Mouse (Mus musculus) forebrain, embryonic 12.5 days (tissue): ENCODE measurements at regions not wholly inside any gene's neighbourhood (a gene's known extent, or its start where the extent isn't known, plus 50 kb on each side); places are given as distances from the start of the nearest gene placed in this dataset.
"Not testable (repeated sequence)": the region's sequence is repeated elsewhere in the genome, so short reads cannot be mapped to it uniquely, and the experiment has no call there.

Experiments used
- ATAC-seq: fragments of 200-750 bp; cut with Nextera tagmentation; 2 replicates; pipeline ENCODE4 v1.8.0; 2017; ENCODE audit warnings: moderate TSS enrichment; ENCODE audit not compliant: low FRiP score
- H3K27ac ChIP-seq: fragments of 300-500 bp; sonication (generic); 2 replicates; pipeline ENCODE4 v1.5.1; 2016; ENCODE audit warnings: mild to moderate bottlenecking
- H3K27me3 ChIP-seq: fragments of 300-500 bp; sonication (generic); 2 replicates; pipeline ENCODE4 v1.6.1; 2016; ENCODE audit warnings: mild to moderate bottlenecking
- H3K36me3 ChIP-seq: fragments of 300-500 bp; sonication (generic); replicated peaks from 2 replicates; pipeline ENCODE4 v1.6.1; 2016; ENCODE audit warnings: mild to moderate bottlenecking
- H3K4me1 ChIP-seq: fragments of 300-500 bp; sonication (generic); 2 replicates; pipeline ENCODE4 v1.6.1; 2016
- H3K4me2 ChIP-seq: fragments of 300-500 bp; sonication (generic); 2 replicates; pipeline ENCODE4 v1.6.1; 2016; ENCODE audit warnings: mild to moderate bottlenecking, moderate library complexity
- H3K4me3 ChIP-seq: fragments of 300-500 bp; sonication (generic); replicated peaks from 2 replicates; pipeline ENCODE4 v1.5.1; 2016; ENCODE audit warnings: mild to moderate bottlenecking
- H3K9ac ChIP-seq: fragments of 300-500 bp; sonication (generic); 2 replicates; pipeline ENCODE4 v1.6.1; 2016; ENCODE audit warnings: mild to moderate bottlenecking
- H3K9me3 ChIP-seq: fragments of 300-500 bp; sonication (generic); 2 replicates; pipeline ENCODE4 v1.6.1; 2016
- WGBS: fragments of 180-500 bp; shearing (Covaris S2); methylation state at CpG from one replicate; pipeline ENCODE4 v1.1.7; 2016; 5-methylcytosine and 5-hydroxymethylcytosine counted together

DNA sequence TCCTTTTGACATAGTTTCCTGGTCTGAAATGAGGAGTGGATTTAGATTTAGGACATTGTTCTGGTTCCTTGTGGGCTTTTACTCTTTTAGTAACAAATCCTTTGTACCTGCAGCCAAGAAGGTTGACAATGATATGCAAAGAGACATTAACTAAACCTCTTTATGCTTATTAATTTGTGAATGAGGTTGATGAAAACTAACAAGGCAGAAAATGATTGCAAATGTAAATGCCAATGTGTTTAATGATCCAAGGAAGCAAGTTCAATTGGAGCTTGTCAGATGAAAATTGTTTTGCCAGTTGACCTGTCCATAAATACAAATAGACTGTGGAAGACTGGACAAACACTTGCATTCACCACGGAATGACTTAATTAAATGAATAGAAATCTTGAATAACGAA is 751.6 kb downstream of the Kcna4 start:
- ATAC-seq = no peak
- Histone ChIP-seq H3K9me3 (no peaks in the 10 kb centered on the region), H3K4me2 (no peak overlapping the region), H3K27me3 (no peaks in the 10 kb centered on the region), H3K4me3 (no peak overlapping the region), H3K9ac (no peak overlapping the region), H3K4me1 (no peaks in the 10 kb centered on the region), H3K36me3 (no peaks in the 10 kb centered on the region), H3K27ac (no peak overlapping the region)
- WGBS = 79% methylated on average over 2 of the region's 2 CpGs

DNA sequence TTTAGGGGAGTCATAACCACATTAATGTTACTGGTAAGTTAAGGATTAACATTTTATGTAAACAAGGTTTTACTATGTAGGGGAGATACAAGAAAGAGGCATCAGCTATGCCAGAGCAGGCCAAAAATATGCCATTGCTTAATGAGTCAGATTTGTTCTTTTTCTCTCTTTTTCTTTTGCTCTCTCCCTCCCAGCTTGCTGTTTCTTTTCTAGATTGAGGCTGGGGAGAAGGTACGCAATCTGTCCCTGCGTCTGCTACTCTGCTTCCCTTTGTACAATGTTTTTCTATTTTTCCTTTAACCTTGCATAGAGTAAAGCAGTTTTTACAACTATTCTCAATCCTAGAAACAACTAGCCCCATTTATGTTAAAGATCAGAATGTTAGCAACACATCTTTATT is 754.4 kb downstream of the Kcna4 start:
- 86% methylated on average over 2 of the region's 2 CpGs for WGBS
- ATAC-seq = no peak
- no peaks in the 10 kb centered on the region for H3K27me3 ChIP-seq
- no peak overlapping the region for H3K9ac ChIP-seq
- no peak overlapping the region for H3K4me2 ChIP-seq
- no peaks in the 10 kb centered on the region for H3K4me1 ChIP-seq
- H3K27ac ChIP-seq = no peak overlapping the region
- H3K36me3 ChIP-seq = no peaks in the 10 kb centered on the region
- no peak overlapping the region for H3K4me3 ChIP-seq
- H3K9me3 ChIP-seq = no peaks in the 10 kb centered on the region

DNA sequence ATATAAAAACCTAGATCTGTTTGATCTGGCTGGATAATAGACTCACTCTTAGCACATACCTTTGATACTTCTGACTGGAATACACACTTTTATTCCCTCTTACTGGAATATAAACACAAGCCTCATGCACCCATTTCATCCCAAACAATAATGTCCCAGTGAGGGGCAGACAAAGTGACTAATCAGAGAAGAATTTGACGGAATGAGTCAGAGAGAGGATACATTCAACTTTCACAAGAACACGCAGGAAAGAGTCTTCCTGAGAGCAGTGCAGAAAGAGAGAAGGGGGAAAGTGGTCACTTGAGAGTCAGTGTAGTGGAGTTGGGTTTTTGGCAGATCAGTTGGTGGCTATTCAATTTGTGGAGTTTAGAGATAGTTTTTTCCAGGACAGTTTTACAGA is 755.6 kb downstream of the Kcna4 start:
- ATAC-seq = no peak
- Histone ChIP-seq H3K4me3 (no peak overlapping the region), H3K9ac (no peak overlapping the region), H3K4me1 (no peaks in the 10 kb centered on the region), H3K27ac (no peak overlapping the region), H3K4me2 (no peak overlapping the region), H3K9me3 (no peaks in the 10 kb centered on the region), H3K36me3 (no peaks in the 10 kb centered on the region), H3K27me3 (no peaks in the 10 kb centered on the region)
- WGBS = 80% methylated on average over 2 of the region's 2 CpGs

DNA sequence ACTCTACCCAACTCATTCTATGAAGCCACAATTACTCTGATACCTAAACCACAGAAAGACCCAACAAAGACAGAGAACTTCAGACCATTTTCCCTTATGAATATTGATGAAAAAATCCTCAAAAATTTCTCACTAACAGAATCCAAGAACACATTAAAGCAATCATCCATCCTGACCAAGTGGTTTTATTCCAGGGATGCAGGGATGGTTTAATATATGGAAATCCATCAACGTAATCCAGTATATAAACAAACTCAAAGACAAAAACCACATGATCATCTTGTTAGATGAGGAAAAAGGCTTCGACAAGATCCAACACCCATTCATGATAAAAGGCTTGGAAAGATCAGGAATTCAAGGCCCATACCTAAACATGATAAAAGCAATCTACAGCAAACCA is 772.3 kb downstream of the Kcna4 start:
- H3K4me2 ChIP-seq, ATAC-seq, H3K27ac ChIP-seq, H3K27me3 ChIP-seq, H3K4me1 ChIP-seq, H3K9me3 ChIP-seq, H3K9ac ChIP-seq, H3K36me3 ChIP-seq, H3K4me3 ChIP-seq: not testable (repeated sequence)
- WGBS = 90% methylated on average over 2 of the region's 2 CpGs

DNA sequence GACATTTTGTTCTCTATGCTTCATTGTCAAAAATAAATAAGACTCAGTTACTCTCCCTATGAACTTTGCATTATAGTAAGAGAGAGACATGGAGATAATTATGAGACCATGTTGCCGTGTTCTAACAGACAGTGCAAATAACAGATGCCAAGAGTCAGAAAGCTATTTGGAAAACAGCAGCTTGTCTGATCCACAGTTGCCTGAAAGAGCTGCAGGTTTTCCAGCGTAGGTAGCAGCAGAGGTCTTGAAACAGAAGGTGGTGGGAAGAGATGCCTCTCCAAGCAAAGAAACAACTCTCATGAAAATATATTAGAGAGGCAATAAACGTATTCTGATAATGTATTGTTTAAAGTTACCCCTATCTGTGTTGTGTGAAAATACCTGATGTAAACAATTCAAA is 793.5 kb downstream of the Kcna4 start:
- WGBS = 82% methylated on average over 3 of the region's 3 CpGs
- H3K27me3 ChIP-seq = no peaks in the 10 kb centered on the region
- H3K4me3 ChIP-seq = no peak overlapping the region
- ATAC-seq = no peak
- no peaks in the 10 kb centered on the region for H3K9me3 ChIP-seq
- H3K4me1 ChIP-seq = no peaks in the 10 kb centered on the region
- H3K4me2 ChIP-seq = no peak overlapping the region
- no peaks in the 10 kb centered on the region for H3K36me3 ChIP-seq
- H3K9ac ChIP-seq = no peak overlapping the region
- no peak overlapping the region for H3K27ac ChIP-seq

DNA sequence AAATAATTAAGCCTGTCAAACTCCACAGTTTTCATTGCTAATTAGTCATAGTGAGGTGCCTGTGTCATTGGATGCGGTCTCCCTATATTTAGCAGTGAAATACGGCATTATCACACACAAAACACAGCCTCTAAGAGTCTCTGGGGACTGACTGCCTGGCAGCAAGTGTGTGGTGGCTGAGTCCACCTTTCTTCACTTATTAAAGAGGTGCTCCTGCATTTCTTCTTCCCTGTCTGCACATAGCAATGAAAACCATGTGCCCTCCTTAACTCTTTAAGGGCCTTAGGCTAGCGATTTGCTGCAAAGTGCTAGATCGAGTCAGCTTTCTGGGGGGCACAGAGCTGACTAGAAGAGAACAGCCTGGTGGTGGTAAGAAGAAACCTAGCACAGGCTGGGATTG is 799.8 kb downstream of the Kcna4 start:
- ATAC-seq = no peak
- 80% methylated on average over 4 of the region's 4 CpGs for WGBS
- H3K36me3 ChIP-seq = no peaks in the 10 kb centered on the region

DNA sequence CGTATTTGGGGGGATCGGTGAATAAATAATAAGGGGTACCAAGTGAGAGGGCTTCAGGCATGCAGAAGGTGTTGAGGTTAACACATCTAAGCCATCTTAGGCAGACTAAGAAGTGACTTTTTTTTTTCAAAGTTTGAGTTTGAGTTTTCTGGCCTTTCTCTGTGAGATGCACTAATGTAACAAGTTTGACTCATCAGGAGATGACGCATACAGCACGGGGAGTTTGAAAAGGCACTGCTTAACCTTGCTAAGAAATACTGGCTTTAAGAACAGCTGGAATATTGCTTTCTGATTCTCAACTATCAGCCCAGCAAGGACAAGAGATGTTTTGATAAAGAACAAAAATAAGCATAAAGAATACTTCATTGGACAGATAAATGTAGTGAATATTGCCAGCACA is 806.6 kb downstream of the Kcna4 start:
- WGBS = 92% methylated on average over 4 of the region's 4 CpGs
- ATAC-seq = no peak

More for the DNA sequence above, 799.8 kb downstream of the Kcna4 start:
- Histone ChIP-seq H3K9ac (no peak overlapping the region), H3K4me3 (no peak overlapping the region), H3K27ac (no peak overlapping the region), H3K4me1 (no peaks in the 10 kb centered on the region), H3K9me3 (no peaks in the 10 kb centered on the region), H3K4me2 (no peak overlapping the region), H3K27me3 (no peaks in the 10 kb centered on the region)

DNA sequence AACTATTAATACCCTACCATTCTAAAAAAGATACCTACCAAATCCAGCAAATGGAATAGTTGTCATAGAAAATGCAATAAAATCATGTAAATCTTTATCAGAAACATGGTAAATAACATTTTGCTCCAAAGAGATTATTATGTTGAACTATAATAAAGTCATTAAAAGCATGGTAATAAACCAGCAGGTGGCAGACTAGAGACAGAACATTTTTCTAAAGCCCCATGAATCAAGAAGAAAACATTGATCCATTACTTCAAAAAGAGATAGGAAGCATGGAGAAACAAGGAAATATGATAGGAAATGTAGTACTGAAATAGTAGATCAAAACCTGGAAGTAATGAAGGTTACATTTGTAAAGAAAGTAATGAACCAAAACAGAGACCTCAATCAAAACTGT is 819.7 kb downstream of the Kcna4 start:
- H3K9me3 ChIP-seq = no peaks in the 10 kb centered on the region
- H3K4me1 ChIP-seq = no peaks in the 10 kb centered on the region
- H3K27me3 ChIP-seq = no peaks in the 10 kb centered on the region
- H3K36me3 ChIP-seq = no peaks in the 10 kb centered on the region
- no peak overlapping the region for H3K27ac ChIP-seq
- H3K4me2 ChIP-seq = no peak overlapping the region
- H3K4me3 ChIP-seq = no peak overlapping the region
- no peak overlapping the region for H3K9ac ChIP-seq
- ATAC-seq = no peak

More for the DNA sequence above, 806.6 kb downstream of the Kcna4 start:
- Histone ChIP-seq H3K27ac (no peak overlapping the region), H3K27me3 (no peaks in the 10 kb centered on the region), H3K9ac (no peak overlapping the region), H3K4me3 (no peak overlapping the region), H3K36me3 (no peaks in the 10 kb centered on the region), H3K4me2 (no peak overlapping the region), H3K9me3 (no peaks in the 10 kb centered on the region), H3K4me1 (no peaks in the 10 kb centered on the region)

DNA sequence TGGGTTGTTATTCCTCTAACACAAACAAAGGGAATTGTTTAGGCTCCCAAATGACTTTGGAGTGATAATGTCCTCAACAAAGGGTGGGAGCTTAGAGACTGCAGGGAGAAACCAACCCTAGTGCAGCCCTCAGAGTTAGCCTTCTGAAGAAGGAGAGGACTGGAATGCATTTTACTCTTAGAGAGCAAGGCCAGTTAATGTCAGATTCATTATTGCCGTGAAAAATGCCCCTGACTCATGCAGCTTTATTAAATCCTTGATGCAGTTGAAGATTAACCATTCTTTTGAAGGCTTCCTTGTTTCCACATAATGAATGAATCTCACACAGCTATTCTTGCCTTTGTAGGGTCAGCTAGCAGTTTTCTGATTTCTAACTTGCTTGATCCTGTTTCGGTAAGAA is 855.3 kb downstream of the Kcna4 start:
- H3K4me1 ChIP-seq = no peaks in the 10 kb centered on the region
- H3K27ac ChIP-seq = no peak overlapping the region
- no peak overlapping the region for H3K9ac ChIP-seq
- WGBS = 59% methylated on average over 2 of the region's 2 CpGs
- no peak overlapping the region for H3K4me3 ChIP-seq
- no peak for ATAC-seq
- H3K4me2 ChIP-seq = no peak overlapping the region
- H3K9me3 ChIP-seq = no peaks in the 10 kb centered on the region
- no peaks in the 10 kb centered on the region for H3K36me3 ChIP-seq
- H3K27me3 ChIP-seq = no peaks in the 10 kb centered on the region

DNA sequence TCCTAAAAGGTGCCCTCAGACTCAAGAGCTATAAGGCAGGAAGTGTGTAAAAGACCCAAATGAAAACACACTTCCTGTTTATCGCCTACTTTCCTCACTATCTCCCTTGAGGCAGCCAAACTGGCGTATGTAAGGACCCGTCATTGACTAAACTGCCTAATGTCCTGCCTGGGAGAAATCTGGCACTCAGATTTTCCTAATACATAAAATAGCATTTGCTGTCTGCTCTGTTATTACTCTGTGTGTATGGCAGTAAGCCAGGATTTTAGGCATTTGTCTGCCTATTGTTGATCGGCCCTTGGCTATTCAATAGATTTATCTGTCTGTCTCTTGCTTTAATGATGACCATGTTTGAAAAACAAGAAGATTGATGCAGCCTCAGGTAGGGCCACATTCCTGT is 857.8 kb downstream of the Kcna4 start:
- H3K36me3 ChIP-seq = no peaks in the 10 kb centered on the region
- H3K27ac ChIP-seq = no peak overlapping the region
- WGBS = 84% methylated on average over 4 of the region's 4 CpGs
- no peak overlapping the region for H3K9ac ChIP-seq
- no peak overlapping the region for H3K4me3 ChIP-seq
- no peak for ATAC-seq
- no peaks in the 10 kb centered on the region for H3K27me3 ChIP-seq
- H3K4me2 ChIP-seq = no peak overlapping the region
- no peaks in the 10 kb centered on the region for H3K4me1 ChIP-seq
- H3K9me3 ChIP-seq = no peaks in the 10 kb centered on the region

DNA sequence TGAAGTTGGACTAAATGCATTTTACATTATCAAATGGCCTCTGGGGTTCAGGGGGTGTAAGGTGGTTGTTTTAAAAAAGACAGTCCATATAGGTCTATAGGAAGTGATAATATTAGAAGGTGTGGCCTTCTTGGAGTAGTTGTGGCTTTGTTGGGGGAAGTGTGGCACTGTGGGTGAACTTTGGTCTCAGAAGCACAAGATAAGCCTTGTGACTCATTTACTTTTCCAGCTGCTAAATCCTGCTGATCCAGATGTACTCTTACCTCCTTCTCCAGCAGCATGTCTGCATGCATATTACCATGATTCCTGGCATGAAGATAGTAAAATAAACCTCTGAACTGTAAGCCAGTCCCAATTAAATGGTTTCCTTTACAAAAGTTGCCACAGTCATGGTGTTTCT is 865.8 kb downstream of the Kcna4 start:
- no peak for ATAC-seq

DNA sequence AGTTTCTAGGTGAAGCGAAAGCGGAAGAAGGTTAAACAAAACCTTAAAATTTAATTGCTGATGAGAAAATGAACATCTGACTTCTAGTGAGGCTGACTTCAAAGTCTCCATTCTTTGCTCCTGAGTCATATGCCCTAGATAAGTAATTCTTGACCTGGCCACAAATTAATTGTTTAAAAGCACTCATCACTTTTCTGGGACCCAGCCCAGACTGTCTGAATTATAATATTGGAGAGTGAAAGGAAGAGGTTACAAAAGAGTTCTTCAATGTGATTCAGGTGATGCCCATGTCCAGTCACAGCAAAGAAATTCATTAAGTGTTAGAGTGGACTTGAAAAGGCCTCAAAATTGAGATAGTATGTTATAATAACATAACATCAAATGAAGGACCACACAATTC is 867.3 kb downstream of the Kcna4 start:
- Histone ChIP-seq H3K9ac (no peak overlapping the region), H3K9me3 (no peaks in the 10 kb centered on the region), H3K27me3 (no peaks in the 10 kb centered on the region), H3K4me1 (no peaks in the 10 kb centered on the region), H3K4me3 (no peak overlapping the region), H3K27ac (no peak overlapping the region), H3K4me2 (no peak overlapping the region), H3K36me3 (no peaks in the 10 kb centered on the region)
- WGBS = 91% methylated on average over 2 of the region's 2 CpGs
- no peak for ATAC-seq

More for the DNA sequence above, 865.8 kb downstream of the Kcna4 start:
- H3K36me3 ChIP-seq = no peaks in the 10 kb centered on the region
- H3K27me3 ChIP-seq = no peaks in the 10 kb centered on the region
- H3K4me1 ChIP-seq = no peaks in the 10 kb centered on the region
- no peak overlapping the region for H3K27ac ChIP-seq
- no peak overlapping the region for H3K4me2 ChIP-seq
- no peak overlapping the region for H3K4me3 ChIP-seq
- no peak overlapping the region for H3K9ac ChIP-seq
- no peaks in the 10 kb centered on the region for H3K9me3 ChIP-seq

DNA sequence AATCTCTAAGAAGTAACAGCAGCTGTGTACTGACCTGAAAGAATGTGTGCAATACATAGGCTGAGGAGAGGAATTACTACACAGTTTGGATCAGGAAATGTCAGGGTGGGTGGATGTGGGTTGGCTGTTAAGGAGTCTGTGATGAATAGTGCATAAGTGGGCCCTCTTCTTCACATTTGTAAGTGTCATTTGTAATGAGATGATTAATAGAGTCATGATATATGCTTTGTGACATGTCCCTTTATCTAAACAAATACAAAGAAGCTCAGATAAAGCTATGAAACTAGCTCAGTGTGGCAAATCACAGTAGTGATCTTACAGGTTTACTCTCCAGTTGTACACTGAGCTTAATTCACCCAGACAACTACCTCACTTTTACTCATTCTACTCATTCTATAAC is 867.9 kb downstream of the Kcna4 start:
- no peak overlapping the region for H3K4me2 ChIP-seq
- H3K27ac ChIP-seq = no peak overlapping the region
- ATAC-seq = no peak
- no peaks in the 10 kb centered on the region for H3K4me1 ChIP-seq
- no peaks in the 10 kb centered on the region for H3K9me3 ChIP-seq
- no peak overlapping the region for H3K4me3 ChIP-seq
- H3K9ac ChIP-seq = no peak overlapping the region
- no peaks in the 10 kb centered on the region for H3K27me3 ChIP-seq
- no peaks in the 10 kb centered on the region for H3K36me3 ChIP-seq

DNA sequence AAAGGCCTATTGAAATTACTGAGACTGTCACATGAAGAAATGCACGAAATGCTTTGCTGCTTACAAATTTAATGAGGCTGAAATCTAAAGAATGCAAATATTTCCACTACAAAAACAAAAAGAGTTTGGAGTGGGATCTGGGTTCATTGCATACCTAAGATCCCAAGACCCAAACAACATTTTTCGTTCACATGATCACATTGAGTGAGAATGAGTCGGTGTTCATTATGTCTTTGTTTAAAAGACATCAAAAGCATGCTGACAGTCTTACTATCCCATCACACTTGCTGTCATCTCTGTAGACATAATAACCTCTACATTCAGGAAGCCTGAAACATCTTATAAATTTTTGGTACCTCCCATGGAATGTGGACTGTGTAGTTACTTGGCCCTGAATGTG is 870.4 kb downstream of the Kcna4 start:
- Histone ChIP-seq H3K27me3 (no peaks in the 10 kb centered on the region), H3K4me1 (no peaks in the 10 kb centered on the region), H3K9me3 (no peaks in the 10 kb centered on the region), H3K9ac (no peak overlapping the region), H3K4me2 (no peak overlapping the region), H3K27ac (no peak overlapping the region), H3K4me3 (no peak overlapping the region), H3K36me3 (no peaks in the 10 kb centered on the region)
- ATAC-seq = no peak
- WGBS = 77% methylated on average over 3 of the region's 3 CpGs
